Mouse (Mus musculus): Measurements from ENCODE around the gene Pacs1.
A peak's percentile ranks its signal among the peaks of the same experiment; 100 is the strongest.

Gene Pacs1

DNA sequence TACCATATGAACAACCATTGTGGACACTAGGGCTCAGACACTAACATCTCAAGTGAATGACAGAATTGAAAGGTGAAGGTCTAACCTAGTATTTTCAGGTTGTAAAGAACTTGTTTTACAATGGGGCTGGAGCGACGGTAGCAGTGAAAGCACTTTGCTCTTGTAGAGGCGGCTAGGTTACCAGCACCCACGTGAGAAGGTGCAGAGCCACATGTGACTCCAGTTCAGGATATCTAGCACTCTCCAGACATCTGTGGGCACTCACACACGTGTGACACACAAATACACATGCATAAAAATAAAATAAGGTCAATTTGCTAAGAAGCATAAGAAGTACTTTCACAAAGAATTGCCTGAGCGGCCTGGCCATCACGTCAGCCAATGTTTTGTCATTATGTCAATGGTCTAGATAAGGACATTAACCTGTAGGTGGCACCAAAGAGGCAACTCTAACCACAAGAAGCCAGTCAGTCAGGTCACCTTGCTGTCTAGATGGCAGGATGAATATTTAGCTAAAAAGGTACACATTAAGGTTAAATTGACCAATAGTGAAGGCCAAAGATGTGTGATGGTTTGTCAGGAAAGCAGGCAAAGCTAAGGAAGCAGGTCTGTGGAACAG, 77.4 kb downstream of the Pacs1 start:
- TF ChIP-seq GATA4 (IDR thresholded peaks at IDR 0.05; ENCODE audit: insufficient replicate concordance, low read length): peak; percentile 83; the same call in 1 of the 2 replicates

DNA sequence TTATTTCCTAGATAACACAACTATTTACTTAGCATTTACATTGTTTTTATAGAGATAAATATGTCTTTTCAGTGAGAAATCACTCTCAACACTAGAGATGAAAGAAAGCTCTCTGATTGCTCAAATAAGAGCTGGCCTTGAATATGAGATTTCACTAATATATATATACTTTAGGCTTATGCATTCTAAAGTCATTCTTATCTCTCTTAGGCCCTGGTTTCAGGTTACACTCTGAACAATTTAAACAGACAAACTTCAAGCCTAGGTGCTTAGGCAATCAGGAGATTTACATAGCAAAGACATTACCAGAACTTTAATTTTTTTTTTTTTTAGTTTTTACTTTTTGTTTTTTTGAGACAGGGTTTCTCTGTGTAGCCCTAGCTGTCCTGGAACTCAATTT, 80.5 kb downstream of the Pacs1 start:
- TF ChIP-seq GATA4 (IDR thresholded peaks at IDR 0.05; ENCODE audit: insufficient replicate concordance, low read length): no peak

DNA sequence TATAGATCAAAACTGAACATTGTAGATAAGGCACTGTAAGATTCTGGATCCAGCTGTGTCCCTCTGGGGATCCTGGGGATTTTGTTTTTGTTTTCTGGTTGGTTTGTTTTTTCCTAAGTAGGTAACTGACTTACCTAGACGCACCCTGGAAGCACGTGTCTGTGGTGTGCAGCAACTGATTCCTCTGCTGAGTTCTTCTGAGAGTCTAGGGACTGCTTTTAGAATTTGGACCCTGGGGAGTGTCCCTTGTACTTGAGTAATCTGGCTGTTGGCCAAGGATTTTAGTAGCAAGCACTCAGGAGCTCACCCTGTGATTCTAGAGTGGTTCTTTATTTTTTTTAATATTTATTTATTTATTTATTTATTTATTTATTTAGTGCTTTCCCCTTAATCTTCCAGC, 85.5 kb downstream of the Pacs1 start:
- no peak for TF ChIP-seq GATA4 (IDR thresholded peaks at IDR 0.05; ENCODE audit: insufficient replicate concordance, low read length)

DNA sequence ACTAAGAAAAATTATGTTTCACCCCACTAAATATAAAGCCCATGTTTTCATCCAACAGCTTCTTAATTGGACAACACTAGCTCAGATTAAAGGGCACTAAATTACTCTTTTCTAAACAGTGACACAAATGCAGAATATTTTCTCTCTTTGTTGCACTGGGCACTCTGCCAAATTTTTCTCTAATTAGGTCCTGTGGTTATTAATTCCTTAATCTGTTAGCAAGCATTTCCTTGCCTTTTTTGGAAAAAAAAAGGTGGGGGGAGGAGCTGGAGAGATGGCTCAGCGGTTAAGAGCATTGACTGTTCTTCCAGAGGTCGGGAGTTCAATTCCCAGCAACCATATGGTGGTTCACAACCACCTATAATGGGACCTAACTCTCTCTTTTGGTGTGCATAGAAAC, 91.0 kb downstream of the Pacs1 start:
- no peak for TF ChIP-seq GATA4 (IDR thresholded peaks at IDR 0.05; ENCODE audit: insufficient replicate concordance, low read length)

DNA sequence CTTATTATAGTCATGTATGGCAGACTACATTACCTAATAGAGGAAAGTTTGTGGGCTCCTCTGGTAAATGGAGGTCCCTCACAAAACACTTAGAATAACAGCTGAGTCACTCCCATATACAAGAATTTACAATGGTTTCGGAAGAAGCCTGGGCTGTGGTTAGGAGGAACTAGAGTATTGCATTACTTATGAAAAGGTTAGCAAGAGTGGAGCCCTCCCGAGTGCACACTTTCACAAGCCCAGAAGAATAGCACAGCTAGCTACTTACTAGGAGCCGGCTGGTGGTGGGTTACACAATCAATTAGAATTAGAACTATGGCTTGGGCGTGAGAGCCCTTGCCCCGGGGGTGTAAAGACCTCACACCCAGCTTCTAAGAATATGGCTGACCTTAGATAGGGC, 94.3 kb downstream of the Pacs1 start:
- TF ChIP-seq GATA4 (IDR thresholded peaks at IDR 0.05; ENCODE audit: insufficient replicate concordance, low read length): no peak

DNA sequence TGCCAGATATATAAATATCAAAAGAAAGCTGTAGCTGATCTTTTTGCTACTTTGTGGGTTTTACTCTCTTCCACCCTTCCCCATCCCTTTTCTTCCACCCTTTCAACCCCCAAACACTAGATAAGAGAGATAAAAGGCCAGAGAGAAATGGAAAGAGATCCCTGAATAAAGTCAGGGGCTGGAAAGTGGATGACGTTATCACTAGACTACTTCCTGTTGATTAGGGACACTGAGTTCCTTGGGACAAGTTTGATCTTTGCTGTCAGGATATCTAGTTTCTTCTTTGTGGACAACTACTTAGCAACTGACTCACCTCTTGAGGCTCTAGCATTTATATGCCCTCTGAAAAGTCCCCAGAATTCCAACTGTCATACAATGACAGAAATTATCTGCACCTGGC, 102.5 kb downstream of the Pacs1 start:
- TF ChIP-seq GATA4 (IDR thresholded peaks at IDR 0.05; ENCODE audit: insufficient replicate concordance, low read length): no peak

DNA sequence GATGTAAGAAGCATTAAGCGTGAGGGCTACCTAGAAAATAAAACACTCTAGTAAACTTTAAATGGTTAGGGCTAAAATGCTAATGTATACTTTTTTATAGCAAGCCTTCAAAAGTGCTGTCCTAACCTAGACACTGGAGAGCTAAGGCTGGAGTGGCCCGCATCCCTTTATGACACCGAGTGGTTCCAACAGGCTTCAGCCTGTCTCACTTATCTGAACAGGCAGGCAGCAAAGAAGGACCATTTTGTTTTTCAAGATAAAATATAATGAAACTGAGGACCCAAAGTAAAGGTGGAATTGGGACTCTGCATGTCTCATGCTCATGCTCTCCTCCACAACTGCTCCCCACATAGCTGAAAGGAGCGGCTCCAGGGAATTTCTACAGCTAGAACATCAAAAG, 105.4 kb downstream of the Pacs1 start:
- TF ChIP-seq GATA4 (IDR thresholded peaks at IDR 0.05; ENCODE audit: insufficient replicate concordance, low read length): no peak

DNA sequence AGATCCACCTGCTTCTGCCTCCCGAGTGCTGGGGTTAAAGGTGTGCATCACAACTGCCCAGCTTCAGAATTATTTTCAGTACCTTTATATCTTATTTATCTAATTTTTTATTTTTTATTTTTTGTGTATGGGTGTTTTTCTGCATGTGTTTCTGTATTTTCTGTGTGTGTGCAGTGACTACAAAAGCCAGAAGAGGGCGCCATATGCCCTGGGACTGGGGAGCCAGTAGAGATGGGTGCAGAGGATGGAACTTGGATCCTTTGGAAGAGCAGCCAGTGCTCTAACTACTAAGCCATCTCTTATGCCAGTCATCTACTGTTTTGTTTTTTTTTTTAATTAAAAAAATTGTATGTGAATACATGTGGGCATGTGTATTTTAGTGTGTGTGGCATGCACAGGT, 108.5 kb downstream of the Pacs1 start:
- TF ChIP-seq GATA4 (IDR thresholded peaks at IDR 0.05; ENCODE audit: insufficient replicate concordance, low read length): no peak

DNA sequence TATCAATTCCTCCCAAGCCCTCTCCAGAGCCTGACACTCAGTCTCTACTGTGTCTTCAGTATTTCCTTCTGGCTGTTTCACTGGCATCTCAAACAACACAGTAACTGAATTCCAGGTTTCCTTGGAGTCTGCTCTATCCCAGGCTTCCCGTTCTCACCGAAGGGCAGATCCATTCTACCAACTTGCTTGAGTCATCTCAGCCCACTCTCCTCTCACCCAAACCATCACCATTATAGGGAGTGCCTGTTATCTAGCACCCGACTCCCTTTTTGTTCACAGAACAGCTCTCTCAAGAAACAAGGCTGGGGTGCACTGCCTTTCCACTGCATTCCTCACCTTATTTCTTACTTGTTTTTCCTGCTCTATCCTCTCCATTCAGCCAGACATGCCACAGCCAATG, 111.0 kb downstream of the Pacs1 start:
- no peak for TF ChIP-seq GATA4 (IDR thresholded peaks at IDR 0.05; ENCODE audit: insufficient replicate concordance, low read length)

DNA sequence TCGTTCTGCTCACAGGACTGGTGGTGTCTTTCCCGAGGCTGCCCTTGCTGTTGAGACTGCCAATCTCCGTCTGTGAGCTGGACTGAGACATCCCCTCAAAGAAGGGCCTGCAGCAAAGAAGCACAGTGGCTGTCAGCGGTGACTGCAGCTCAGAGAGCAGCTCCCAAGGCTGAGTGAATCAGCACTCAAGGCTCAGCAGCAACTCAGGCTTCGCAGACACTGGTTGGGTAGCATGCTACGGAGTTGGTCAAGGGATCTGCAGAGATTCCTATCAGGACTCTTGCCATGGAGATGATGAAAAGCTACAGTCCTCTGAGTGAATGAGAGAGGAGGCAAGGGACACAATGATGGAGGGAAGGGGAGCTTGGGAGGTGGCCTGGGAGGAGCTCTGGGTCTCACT, 120.7 kb downstream of the Pacs1 start:
- no peak for TF ChIP-seq GATA4 (IDR thresholded peaks at IDR 0.05; ENCODE audit: insufficient replicate concordance, low read length)

DNA sequence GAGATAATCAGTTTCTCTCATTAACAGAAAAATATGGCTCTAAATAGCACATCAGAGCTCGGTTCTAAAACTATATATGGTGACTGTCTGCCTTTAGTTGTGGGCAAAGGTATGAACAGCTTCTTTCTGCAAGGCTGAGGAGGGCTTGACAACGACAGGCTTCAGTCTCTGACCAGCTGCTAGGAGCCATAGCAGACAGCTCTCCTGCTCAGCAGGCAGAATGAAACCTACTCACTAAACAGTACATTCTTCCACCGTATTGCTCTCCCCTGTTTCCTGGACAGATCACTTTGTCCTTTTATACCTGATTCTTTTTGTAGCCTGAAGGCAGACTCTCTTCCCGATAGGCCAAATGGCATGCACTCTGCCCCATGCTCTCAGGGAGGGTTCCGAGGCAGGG, 121.2 kb downstream of the Pacs1 start:
- no peak for TF ChIP-seq GATA4 (IDR thresholded peaks at IDR 0.05; ENCODE audit: insufficient replicate concordance, low read length)

DNA sequence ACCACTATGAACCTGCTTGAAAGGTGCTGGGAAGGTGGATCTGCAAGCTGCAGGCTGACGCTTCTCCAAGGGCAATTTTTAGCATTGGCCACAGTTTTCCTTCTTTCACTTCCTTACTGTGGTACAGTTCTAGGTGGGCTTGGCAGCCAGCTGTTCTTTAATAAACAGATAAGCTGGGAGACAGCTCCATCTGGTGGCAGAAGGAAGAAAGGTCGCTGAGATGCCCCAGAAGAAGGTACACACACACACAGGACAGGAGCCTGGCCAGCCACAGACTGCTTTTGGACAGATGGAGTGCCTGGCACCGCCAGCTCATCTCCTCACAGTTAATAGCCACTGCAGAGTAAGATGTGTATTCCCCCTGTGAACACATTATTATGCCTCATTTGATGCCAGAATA, 121.6 kb downstream of the Pacs1 start:
- TF ChIP-seq GATA4 (IDR thresholded peaks at IDR 0.05; ENCODE audit: insufficient replicate concordance, low read length): no peak

DNA sequence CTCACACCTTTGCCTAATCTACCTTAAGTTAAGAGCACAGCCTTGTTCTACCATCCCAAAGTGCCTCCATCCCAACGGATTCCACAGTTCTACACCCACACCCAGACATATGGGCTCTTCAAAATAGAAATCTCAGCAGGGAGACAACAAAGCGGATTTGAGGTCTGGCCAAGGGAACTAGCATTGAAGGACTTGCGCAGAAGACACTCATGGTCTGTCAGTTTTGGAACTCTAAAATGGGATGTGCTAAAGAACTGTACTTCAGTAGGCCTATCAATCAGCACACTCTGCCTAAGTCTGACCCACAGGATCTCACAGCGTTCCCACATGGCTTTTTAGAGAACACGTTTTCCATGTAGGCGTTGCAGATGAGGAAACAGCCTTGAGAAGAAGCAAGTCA, 122.6 kb downstream of the Pacs1 start:
- no peak for TF ChIP-seq GATA4 (IDR thresholded peaks at IDR 0.05; ENCODE audit: insufficient replicate concordance, low read length)

DNA sequence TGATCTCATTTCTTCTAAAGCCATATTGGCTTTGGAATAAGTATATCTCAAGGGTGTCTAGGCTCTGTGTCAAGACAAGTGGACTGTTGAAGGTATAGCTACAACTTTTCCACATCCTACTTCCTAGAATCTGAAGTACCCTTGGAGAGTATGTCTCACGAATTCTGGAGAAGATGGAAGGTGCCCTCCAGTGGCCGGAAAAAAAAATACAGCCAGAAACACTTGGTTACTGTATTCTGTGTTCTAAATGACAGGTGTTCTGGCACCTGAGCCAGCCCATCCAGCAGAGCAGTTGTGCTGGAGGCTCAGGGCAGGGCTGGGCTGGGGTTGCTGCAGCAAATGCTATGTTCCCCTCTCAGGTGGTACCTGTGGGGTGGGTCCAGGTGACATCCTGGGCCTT, 133.3 kb downstream of the Pacs1 start:
- no peak for TF ChIP-seq GATA4 (IDR thresholded peaks at IDR 0.05; ENCODE audit: insufficient replicate concordance, low read length)

DNA sequence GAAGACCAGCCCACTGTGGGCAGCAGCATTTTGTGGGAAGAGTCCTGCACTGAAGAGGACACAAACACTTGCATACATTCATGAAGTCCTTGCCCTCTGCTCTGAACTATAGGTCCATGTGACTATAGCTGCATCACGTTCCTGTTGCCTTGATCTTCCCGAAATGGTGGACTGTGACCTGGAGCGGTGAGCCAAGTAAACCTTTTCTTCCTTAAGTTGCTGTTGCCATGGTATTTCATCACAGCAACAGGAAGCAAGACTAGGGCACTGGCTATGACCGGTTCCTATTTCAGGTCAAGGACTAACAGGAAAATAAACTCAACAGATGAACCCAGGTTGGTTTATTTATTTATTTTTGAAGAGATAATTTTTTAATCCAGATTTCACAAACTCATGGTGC, 141.7 kb downstream of the Pacs1 start:
- TF ChIP-seq GATA4 (IDR thresholded peaks at IDR 0.05; ENCODE audit: insufficient replicate concordance, low read length): no peak

DNA sequence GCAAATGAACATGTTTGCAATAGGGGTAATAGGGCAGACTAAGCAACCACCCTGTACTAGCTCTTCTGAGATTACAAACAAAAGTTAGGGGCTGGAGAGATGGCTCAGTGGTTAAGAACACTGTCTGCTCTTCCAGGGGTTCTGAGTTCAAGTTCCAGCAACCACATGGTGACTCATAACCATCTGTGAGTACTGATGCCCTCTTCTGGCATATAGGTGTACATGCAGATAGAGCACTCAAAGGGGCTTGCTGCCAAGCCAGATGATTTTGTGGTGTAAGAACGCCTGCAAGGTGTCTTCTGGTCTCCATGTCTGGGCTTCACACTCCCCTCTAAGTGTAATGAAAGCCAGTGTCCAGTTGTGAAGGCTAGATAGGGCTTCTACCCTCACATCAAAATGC, 143.1 kb downstream of the Pacs1 start:
- no peak for TF ChIP-seq GATA4 (IDR thresholded peaks at IDR 0.05; ENCODE audit: insufficient replicate concordance, low read length)

DNA sequence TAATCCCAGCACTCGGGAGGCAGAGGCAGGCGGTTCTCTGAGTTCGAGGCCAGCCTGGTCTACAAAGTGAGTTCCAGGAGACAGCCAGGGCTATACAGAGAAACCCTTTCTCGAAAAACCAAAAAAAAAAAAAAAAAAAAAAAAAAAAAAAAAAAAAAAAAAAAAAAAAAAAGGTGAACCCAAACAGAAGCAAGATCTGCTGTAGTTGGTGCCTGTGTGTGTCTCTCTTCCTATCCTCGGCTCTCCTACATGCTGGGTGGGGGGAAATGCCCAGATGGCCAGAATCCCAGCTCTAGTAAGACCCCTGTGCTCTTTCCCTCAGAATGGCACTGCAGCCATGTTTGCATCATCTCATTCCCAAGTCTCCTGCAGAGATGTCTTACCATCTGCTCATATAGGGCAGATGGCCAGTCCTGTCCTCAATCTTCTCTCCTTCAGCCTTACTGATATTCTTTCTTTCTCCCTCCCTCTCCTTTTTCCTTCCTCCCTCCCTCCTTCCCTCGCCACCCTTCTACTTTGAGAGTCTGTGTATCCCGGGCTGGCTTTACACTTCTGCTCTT, 148.8 kb downstream of the Pacs1 start:
- no peak for TF ChIP-seq GATA4 (IDR thresholded peaks at IDR 0.05; ENCODE audit: insufficient replicate concordance, low read length)

All from liver, adult (tissue).